Mouse (Mus musculus) liver, postnatal 0 days (tissue): ENCODE measurements at regions not wholly inside any gene's neighbourhood (a gene's known extent, or its start where the extent isn't known, plus 50 kb on each side); places are given as distances from the start of the nearest gene placed in this dataset.
A peak's percentile ranks its signal among the peaks of the same experiment; 100 is the strongest.

Experiments
- ATAC-seq: fragments of 200-750 bp; cut with Nextera tagmentation; 2 replicates; pipeline ENCODE4 v1.8.0; 2017; ENCODE audit warnings: mild to moderate bottlenecking, moderate library complexity
- DNase-seq: peaks from one replicate; pipeline ENCODE4 v3.0.0-alpha.2; 2016
- H3K27ac ChIP-seq: fragments of 300-500 bp; sonication (generic); 2 replicates; pipeline ENCODE4 v1.5.1; 2014; ENCODE audit warnings: antibody characterized with exemption, moderate library complexity, mild to moderate bottlenecking, low read depth
- H3K27me3 ChIP-seq: fragments of 300-500 bp; sonication (generic); 2 replicates; pipeline ENCODE4 v1.6.1; 2014; ENCODE audit warnings: low read length, control low read depth, mixed read lengths; ENCODE audit not compliant: insufficient read depth
- H3K36me3 ChIP-seq: fragments of 300-500 bp; sonication (generic); replicated peaks from 2 replicates; pipeline ENCODE4 v1.6.1; 2014; ENCODE audit warnings: mild to moderate bottlenecking, control low read depth, low read length, moderate library complexity, mixed read lengths; ENCODE audit not compliant: insufficient read depth
- H3K4me1 ChIP-seq: fragments of 300-500 bp; sonication (generic); 2 replicates; pipeline ENCODE4 v1.6.1; 2014; ENCODE audit warnings: antibody characterized with exemption, mild to moderate bottlenecking, control low read depth; ENCODE audit not compliant: insufficient read depth
- H3K4me2 ChIP-seq: fragments of 300-500 bp; sonication (generic); 2 replicates; pipeline ENCODE4 v1.6.1; 2014; ENCODE audit warnings: low read depth, mild to moderate bottlenecking, low read length, moderate library complexity, mixed read lengths
- H3K4me3 ChIP-seq: fragments of 300-500 bp; sonication (generic); 2 replicates; pipeline ENCODE4 v1.5.1; 2014; ENCODE audit warnings: low read depth, low read length
- H3K9ac ChIP-seq: fragments of 300-500 bp; sonication (generic); replicated peaks from 2 replicates; pipeline ENCODE4 v1.6.1; 2014; ENCODE audit warnings: mild to moderate bottlenecking, moderate library complexity
- H3K9me3 ChIP-seq: fragments of 300-500 bp; sonication (generic); 2 replicates; pipeline ENCODE4 v1.6.1; 2016; ENCODE audit warnings: mild to moderate bottlenecking, control low read depth, low read length, mixed read lengths
- CTCF ChIP-seq: sonication (generic); IDR thresholded peaks from 2 replicates; pipeline ENCODE4 v1.5.1; 2016; ENCODE audit warnings: antibody characterized with exemption, low read depth
- EP300 ChIP-seq: IDR thresholded peaks from 2 replicates; pipeline ENCODE4 v1.6.1; 2016; ENCODE audit warnings: antibody characterized with exemption, low read depth, mild to moderate bottlenecking
- WGBS: fragments of 180-500 bp; shearing (Covaris S2); extraction: QIAGEN DNeasy Blood & Tissue Kit; methylation state at CpG from one replicate; pipeline ENCODE4 v1.1.7; 2014; ENCODE audit not compliant: insufficient replicate concordance; 5-methylcytosine and 5-hydroxymethylcytosine counted together

GRCm38 (mm10) chr12:73491370-73491769, 54.8 kb downstream of the Tmem30b start:
- ATAC-seq (no peak), DNase-seq (no peak)
- Histone ChIP-seq H3K9ac (no peak overlapping the region), H3K9me3 (no peaks in the 10 kb centered on the region), H3K4me2 (no peak overlapping the region), H3K27me3 (no peaks in the 10 kb centered on the region), H3K4me3 (no peak overlapping the region), H3K36me3 (no peaks in the 10 kb centered on the region), H3K4me1 (no peaks in the 10 kb centered on the region), H3K27ac (no peak overlapping the region)
- TF ChIP-seq CTCF, result no peak
- WGBS, result 76% methylated on average over 3 of the region's 3 CpGs

DNA sequence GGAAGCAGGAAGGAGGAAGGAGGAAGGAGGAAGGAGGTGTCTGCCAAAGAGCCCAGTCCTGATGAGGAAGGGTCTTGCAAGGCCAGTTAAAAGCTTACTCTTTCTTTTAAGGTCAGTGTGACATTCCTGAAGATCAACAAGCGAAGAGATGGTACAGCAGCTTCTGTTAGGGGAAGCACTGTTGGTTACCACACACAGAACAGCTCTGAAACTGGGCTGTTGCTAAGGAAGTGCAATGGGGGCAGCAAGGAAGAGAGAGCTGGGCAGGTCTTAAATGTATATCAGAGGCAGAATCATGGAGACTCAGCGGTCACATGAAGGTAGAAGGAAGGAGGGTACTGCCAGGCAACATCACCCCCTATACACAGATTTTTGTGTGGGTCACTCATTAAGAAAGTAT, 63.3 kb downstream of the Tmem30b start:
- Histone ChIP-seq H3K4me2 (no peak overlapping the region), H3K27me3 (no peaks in the 10 kb centered on the region), H3K4me1 (peaks cover 7% of the 10 kb centered on the region; the same call in 1 of the 2 replicates), H3K9ac (no peak overlapping the region), H3K4me3 (no peak overlapping the region), H3K27ac (no peak overlapping the region), H3K9me3 (no peaks in the 10 kb centered on the region), H3K36me3 (no peaks in the 10 kb centered on the region)
- TF ChIP-seq CTCF (no peak), EP300 (no peak)
- ATAC-seq (no peak), DNase-seq (no peak)
- 60% methylated on average over 2 of the region's 2 CpGs for WGBS

DNA sequence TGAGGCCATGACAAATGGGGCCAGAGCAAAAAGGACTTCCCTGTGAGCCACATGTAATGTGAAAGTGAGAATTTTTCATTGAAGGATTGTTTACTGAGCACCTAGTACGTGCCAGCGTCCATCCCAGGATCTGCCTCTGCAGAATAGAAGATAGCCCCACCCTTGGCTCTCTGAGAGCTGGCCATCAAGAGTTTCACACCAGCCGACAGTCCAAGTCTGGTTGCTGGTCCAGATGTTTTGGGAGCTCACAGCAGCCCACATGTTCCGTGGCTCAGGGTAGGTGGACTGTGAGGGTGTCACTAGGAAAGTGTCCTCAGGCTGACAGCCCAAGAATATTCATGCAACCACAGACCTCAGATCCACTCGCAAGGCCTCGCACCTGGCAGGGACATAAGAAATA, 63.9 kb downstream of the Tmem30b start:
- H3K27me3 ChIP-seq, result no peaks in the 10 kb centered on the region
- no peak overlapping the region for H3K9ac ChIP-seq
- no peak overlapping the region for H3K4me3 ChIP-seq
- DNase-seq, result no peak
- no peak overlapping the region for H3K27ac ChIP-seq
- no peaks in the 10 kb centered on the region for H3K36me3 ChIP-seq
- peaks cover 7% of the 10 kb centered on the region; the same call in 1 of the 2 replicates for H3K4me1 ChIP-seq
- H3K4me2 ChIP-seq, result no peak overlapping the region
- H3K9me3 ChIP-seq, result no peaks in the 10 kb centered on the region
- no peak for ATAC-seq
- 71% methylated on average over 6 of the region's 6 CpGs for WGBS
- TF ChIP-seq CTCF (no peak), EP300 (no peak)

- Histone ChIP-seq H3K27me3 (no peaks in the 10 kb centered on the region), H3K9me3 (no peaks in the 10 kb centered on the region), H3K36me3 (no peaks in the 10 kb centered on the region), H3K27ac (no peak overlapping the region), H3K4me1 (peaks cover 7% of the 10 kb centered on the region; the same call in 1 of the 2 replicates), H3K4me3 (no peak overlapping the region), H3K9ac (no peak overlapping the region), H3K4me2 (no peak overlapping the region)
- DNase-seq (no peak), ATAC-seq (peak; percentile 27; the same call in 1 of the 2 replicates)
- 66% methylated on average over 3 of the region's 3 CpGs for WGBS
- TF ChIP-seq CTCF, result no peak
- TF ChIP-seq EP300, result no peak
These were observed 64.5 kb downstream of the Tmem30b start for GRCm38 (mm10) chr12:73481705-73482104.

DNA sequence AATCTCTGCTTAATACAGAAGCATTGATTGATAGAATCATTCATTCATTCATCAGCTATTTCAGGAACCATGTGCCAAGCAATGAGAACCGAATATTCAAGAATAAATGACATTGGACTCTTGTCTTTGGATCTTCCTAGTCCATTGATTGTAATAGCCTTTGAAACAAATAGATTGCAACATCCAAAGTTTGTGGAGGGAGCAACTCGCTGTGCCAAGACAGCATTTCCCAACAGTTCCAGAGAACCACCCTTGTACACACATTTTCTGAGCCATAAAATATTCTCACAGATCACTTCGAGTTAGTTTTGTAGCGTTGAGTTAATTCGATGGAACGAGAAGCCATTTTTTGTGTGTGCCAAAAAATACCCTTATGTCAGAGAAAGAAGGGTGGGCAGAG, 65.0 kb downstream of the Tmem30b start:
- H3K4me2 ChIP-seq, result no peak overlapping the region
- no peak overlapping the region for H3K27ac ChIP-seq
- no peaks in the 10 kb centered on the region for H3K36me3 ChIP-seq
- WGBS, result 67% methylated on average over 6 of the region's 6 CpGs
- ATAC-seq (peak; percentile 85), DNase-seq (no peak)
- H3K4me1 ChIP-seq, result peaks cover 7% of the 10 kb centered on the region; the same call in 1 of the 2 replicates
- no peak for TF ChIP-seq CTCF
- TF ChIP-seq EP300, result peak; percentile 61; the same call in 1 of the 2 replicates
- no peak overlapping the region for H3K4me3 ChIP-seq
- no peak overlapping the region for H3K9ac ChIP-seq
- no peaks in the 10 kb centered on the region for H3K27me3 ChIP-seq
- H3K9me3 ChIP-seq, result no peaks in the 10 kb centered on the region

GRCm38 (mm10) chr12:73480610-73480971, 65.6 kb downstream of the Tmem30b start:
- no peaks in the 10 kb centered on the region for H3K9me3 ChIP-seq
- DNase-seq (no peak), ATAC-seq (no peak)
- TF ChIP-seq EP300 (no peak), CTCF (no peak)
- H3K4me2 ChIP-seq, result no peak overlapping the region
- no peak overlapping the region for H3K9ac ChIP-seq
- H3K4me1 ChIP-seq, result peaks cover 7% of the 10 kb centered on the region; the same call in 1 of the 2 replicates
- H3K27ac ChIP-seq, result no peak overlapping the region
- H3K27me3 ChIP-seq, result no peaks in the 10 kb centered on the region
- H3K4me3 ChIP-seq, result no peak overlapping the region
- no peaks in the 10 kb centered on the region for H3K36me3 ChIP-seq
- WGBS, result 83% methylated on average over 6 of the region's 6 CpGs

DNA sequence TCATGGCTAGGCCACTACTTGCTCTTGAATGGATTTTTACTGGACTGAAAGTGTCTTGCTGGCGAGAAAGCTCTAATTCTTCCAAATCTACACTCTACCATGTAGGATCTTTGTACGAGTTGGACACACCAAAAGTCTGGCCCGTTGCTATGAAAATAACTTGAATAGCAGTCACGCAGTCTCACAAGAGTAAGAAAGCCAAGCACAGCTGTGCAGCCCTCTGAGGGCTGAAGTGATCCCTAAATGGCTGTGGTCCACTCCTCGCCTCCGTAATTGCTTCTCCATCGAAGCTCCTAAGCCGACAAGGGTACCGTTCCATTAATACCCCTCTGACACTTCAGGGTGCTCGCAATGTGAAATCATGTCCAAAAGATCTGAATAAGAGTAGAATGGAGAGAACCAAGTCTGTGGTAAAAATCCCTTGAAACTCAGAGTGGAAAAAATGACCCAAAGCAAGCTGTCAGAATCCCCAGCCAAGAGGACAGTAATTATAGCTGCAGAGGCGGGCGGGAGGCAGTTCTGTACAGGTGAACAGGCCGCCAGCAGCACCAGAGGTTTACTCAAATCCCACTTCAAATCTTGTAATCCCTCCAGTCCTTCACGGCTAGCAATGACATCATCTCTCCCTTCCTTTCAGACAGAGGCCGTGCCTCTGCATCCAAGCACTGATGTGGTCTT, 66.1 kb downstream of the Tmem30b start:
- Histone ChIP-seq H3K4me2 (no peak overlapping the region), H3K27me3 (no peaks in the 10 kb centered on the region), H3K36me3 (no peaks in the 10 kb centered on the region), H3K27ac (no peak overlapping the region), H3K4me3 (no peak overlapping the region), H3K9me3 (no peaks in the 10 kb centered on the region), H3K9ac (no peak overlapping the region), H3K4me1 (peaks cover 7% of the 10 kb centered on the region; the same call in 1 of the 2 replicates)
- TF ChIP-seq CTCF (no peak), EP300 (no peak)
- ATAC-seq (no peak), DNase-seq (no peak)
- WGBS, result 84% methylated on average over 15 of the region's 15 CpGs
